In the genomic region with DNA sequence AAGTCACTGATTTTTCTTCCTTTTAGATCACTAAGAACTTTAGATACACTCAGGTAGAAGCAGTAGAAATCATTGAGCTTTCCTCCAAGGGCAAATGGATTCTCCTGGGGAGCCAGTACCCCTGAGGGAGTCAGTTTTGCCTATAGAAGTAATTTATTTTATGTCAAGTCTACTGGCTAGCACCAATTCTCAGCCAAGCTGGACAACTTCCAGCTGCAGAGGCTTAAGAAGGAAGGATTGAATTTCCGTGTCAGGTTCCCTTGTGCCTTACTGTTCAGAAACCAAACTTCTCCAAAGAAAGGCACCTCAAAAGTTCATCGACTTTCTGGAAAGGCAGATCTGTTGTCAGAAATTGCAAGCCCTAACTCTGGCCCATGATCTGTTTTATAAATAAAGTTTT, we compare ENCODE assay signal across 27 mouse cellular contexts.
DNase-seq lines count a peak whose midpoint lies in the region; ATAC-seq and TF ChIP-seq lines count a peak whose summit lies in the region.
"Had no signal": no experiment of that assay in that cellular context is flagged by ENCODE, and none has a peak within 500 bp of the region (broad histone marks: within the 10 kb centered on the region; RNA-seq: fewer than 3 reads in every experiment).

No protein-coding gene starts in this region.

- no peak overlapping the region for H3K9ac ChIP-seq in embryonic facial prominence, embryonic 11.5 days (replicated peaks; ENCODE audit: low read length)
- H3K9ac ChIP-seq in lung, embryonic 14.5 days = no peak overlapping the region
- H3K9ac ChIP-seq in embryonic facial prominence, embryonic 14.5 days (ENCODE audit: low read depth, low read length) = no peak overlapping the region
- H3K9ac ChIP-seq: embryonic facial prominence, embryonic 13.5 days; heart, embryonic 13.5 days; hindbrain, embryonic 14.5 days had no signal

- H3K36me3 ChIP-seq in embryonic facial prominence, embryonic 11.5 days (replicated peaks; ENCODE audit: control insufficient read depth, insufficient read depth, low read depth, low read length) = no peaks in the 10 kb centered on the region
- H3K36me3 ChIP-seq in embryonic facial prominence, embryonic 10.5 days (replicated peaks) = no peaks in the 10 kb centered on the region
- H3K36me3 ChIP-seq in lung, embryonic 14.5 days (ENCODE audit: insufficient read depth) = no peaks in the 10 kb centered on the region
- H3K36me3 ChIP-seq in embryonic facial prominence, embryonic 14.5 days (ENCODE audit: control insufficient read depth, insufficient read depth, low read length) = no peaks in the 10 kb centered on the region
- H3K36me3 ChIP-seq: embryonic facial prominence, embryonic 13.5 days; heart, embryonic 10.5 days; heart, embryonic 13.5 days had no signal

- no peak for ATAC-seq in embryonic facial prominence, embryonic 11.5 days (replicated peaks; ENCODE audit: insufficient number of reproducible peaks, low FRiP score, low TSS enrichment, low read depth)
- no peak for ATAC-seq in lung, embryonic 14.5 days (ENCODE audit: insufficient read depth)
- ATAC-seq in embryonic facial prominence, embryonic 14.5 days (ENCODE audit: low read depth) = no peak
- ATAC-seq: CD4-positive, CD25-positive, alpha-beta regulatory T cell, adult 4 months; forebrain, embryonic 14.5 days; hindbrain, postnatal 0 days; inflammation-experienced regulatory T-cells, adult 6 months; intestine, embryonic 16.5 days; Patski had no signal

- H3K4me1 ChIP-seq in embryonic facial prominence, embryonic 11.5 days (ENCODE audit: control insufficient read depth, insufficient read depth, low read length) = no peaks in the 10 kb centered on the region
- no peaks in the 10 kb centered on the region for H3K4me1 ChIP-seq in embryonic facial prominence, embryonic 10.5 days
- no peaks in the 10 kb centered on the region for H3K4me1 ChIP-seq in lung, embryonic 14.5 days (ENCODE audit: insufficient read depth)
- H3K4me1 ChIP-seq in embryonic facial prominence, embryonic 14.5 days (ENCODE audit: control insufficient read depth, insufficient read depth, low read length) = 0 out of 2 replicates have a peak, but pooled peaks cover 4% of the 10 kb centered on the region
- H3K4me1 ChIP-seq: heart, embryonic 10.5 days had no signal

- no peaks in the 10 kb centered on the region for H3K27me3 ChIP-seq in embryonic facial prominence, embryonic 11.5 days (ENCODE audit: control insufficient read depth, insufficient read depth, low read length)
- no peaks in the 10 kb centered on the region for H3K27me3 ChIP-seq in embryonic facial prominence, embryonic 10.5 days (replicated peaks; ENCODE audit: low read depth, poor library complexity, severe bottlenecking)
- no peaks in the 10 kb centered on the region for H3K27me3 ChIP-seq in lung, embryonic 14.5 days (ENCODE audit: insufficient read depth, low read length)
- H3K27me3 ChIP-seq in embryonic facial prominence, embryonic 14.5 days (replicated peaks; ENCODE audit: control insufficient read depth, insufficient read depth, low read length) = no peaks in the 10 kb centered on the region
- H3K27me3 ChIP-seq: embryonic facial prominence, embryonic 13.5 days; heart, embryonic 13.5 days; Patski had no signal

- DNase-seq in embryonic facial prominence, embryonic 11.5 days (ENCODE audit: low spot score) = peak; percentile 27
- no peak for DNase-seq in embryonic facial prominence, embryonic 10.5 days (ENCODE audit: low spot score)
- DNase-seq in lung, embryonic 14.5 days = peak; percentile 35
- no peak for DNase-seq in lung, postnatal 10 days
- peak; percentile 40 for DNase-seq in embryonic facial prominence, embryonic 14.5 days (ENCODE audit: low spot score)
- no peak for DNase-seq in frontal cortex, postnatal 36 days (ENCODE audit: low spot score in 2 of 2)
- DNase-seq in MN1 (ENCODE audit: low spot score) = no peak
- DNase-seq: adrenal gland, adult 2 months; adrenal gland, postnatal 25 days; cerebellum, adult 18-20 months; cerebellum, adult 9-10 months; cerebellum, postnatal 14 days; gastrocnemius, postnatal 10 days; gastrocnemius, postnatal 36 days; heart, adult 2 months; heart, postnatal 14 days; heart, postnatal 4 days had no signal

- H3K4me3 ChIP-seq in embryonic facial prominence, embryonic 11.5 days (ENCODE audit: low read depth, low read length) = no peak overlapping the region
- H3K4me3 ChIP-seq in embryonic facial prominence, embryonic 10.5 days = no peak overlapping the region
- H3K4me3 ChIP-seq in lung, embryonic 14.5 days (ENCODE audit: low read depth, low read length) = no peak overlapping the region
- H3K4me3 ChIP-seq in embryonic facial prominence, embryonic 14.5 days (ENCODE audit: low read depth, low read length) = no peak overlapping the region
- H3K4me3 ChIP-seq: embryonic facial prominence, embryonic 13.5 days; heart, adult 2 months; heart, embryonic 10.5 days; heart, embryonic 13.5 days had no signal

- no peak overlapping the region for H3K27ac ChIP-seq in embryonic facial prominence, embryonic 11.5 days (replicated peaks; ENCODE audit: low read depth, low read length)
- H3K27ac ChIP-seq in embryonic facial prominence, embryonic 10.5 days (replicated peaks) = no peak overlapping the region
- H3K27ac ChIP-seq in lung, embryonic 14.5 days (ENCODE audit: low read depth) = no peak overlapping the region
- no peak overlapping the region for H3K27ac ChIP-seq in embryonic facial prominence, embryonic 14.5 days (replicated peaks; ENCODE audit: low read depth, low read length)
- H3K27ac ChIP-seq: embryonic facial prominence, embryonic 13.5 days; heart, adult 2 months; heart, embryonic 10.5 days; heart, embryonic 13.5 days; hindbrain, embryonic 14.5 days; hindbrain, postnatal 0 days had no signal

- no peaks in the 10 kb centered on the region for H3K9me3 ChIP-seq in embryonic facial prominence, embryonic 11.5 days (replicated peaks; ENCODE audit: control insufficient read depth, low read length)
- no peaks in the 10 kb centered on the region for H3K9me3 ChIP-seq in embryonic facial prominence, embryonic 10.5 days
- no peaks in the 10 kb centered on the region for H3K9me3 ChIP-seq in lung, embryonic 14.5 days (ENCODE audit: low read depth, low read length)
- H3K9me3 ChIP-seq in embryonic facial prominence, embryonic 14.5 days (ENCODE audit: control insufficient read depth, low read length) = no peaks in the 10 kb centered on the region
- H3K9me3 ChIP-seq: embryonic facial prominence, embryonic 13.5 days; heart, embryonic 10.5 days; heart, embryonic 13.5 days had no signal

- no peak overlapping the region for H3K4me2 ChIP-seq in embryonic facial prominence, embryonic 11.5 days (ENCODE audit: low read depth, low read length)
- H3K4me2 ChIP-seq in lung, embryonic 14.5 days = no peak overlapping the region
- H3K4me2 ChIP-seq in embryonic facial prominence, embryonic 14.5 days (ENCODE audit: low read depth, low read length) = no peak overlapping the region
- H3K4me2 ChIP-seq: embryonic facial prominence, embryonic 13.5 days; heart, embryonic 13.5 days; hindbrain, embryonic 14.5 days had no signal

- TF ChIP-seq CTCF in lung, embryonic 14.5 days (IDR thresholded peaks at IDR 0.05; ENCODE audit: low read depth) = no peak

- WGBS in embryonic facial prominence, embryonic 11.5 days = 63% methylated on average over 2 of the region's 2 CpGs
- 75% methylated on average over 2 of the region's 2 CpGs for WGBS in embryonic facial prominence, embryonic 10.5 days
- 64% methylated on average over 2 of the region's 2 CpGs for WGBS in lung, embryonic 14.5 days
- WGBS in embryonic facial prominence, embryonic 14.5 days = 61% methylated on average over 2 of the region's 2 CpGs

Comparison
In these comparisons a context has a peak if more than half of its experiments do, and no peak if none do; other contexts are left out.
1. DNase-seq: peak in embryonic facial prominence, embryonic 11.5 days (single experiment), lung, embryonic 14.5 days (single experiment) and embryonic facial prominence, embryonic 14.5 days (single experiment); none in embryonic facial prominence, embryonic 10.5 days (single experiment), lung, postnatal 10 days (single experiment), frontal cortex, postnatal 36 days (0 of 2) and MN1 (single experiment).